Mouse (Mus musculus) heart, postnatal 0 days (tissue): ENCODE data around the gene Vwa2. TPM values are rescaled to one million over a fixed set of nuclear protein-coding genes. Genes with fewer than 3 reads are reported as not detected.

ENCODE experiments used
- ATAC-seq: fragments of 200-750 bp; cut with Nextera tagmentation; 2 replicates; pipeline ENCODE4 v1.8.0; 2017; ENCODE audit warnings: low read depth, moderate number of reproducible peaks, moderate library complexity; ENCODE audit not compliant: insufficient read depth
- DNase-seq: peaks from one replicate; pipeline ENCODE4 v3.0.0-alpha.2; 2016; ENCODE audit warnings: low spot score
- H3K27ac ChIP-seq: fragments of 300-500 bp; sonication (generic); 2 replicates; pipeline ENCODE4 v1.5.1; 2014; ENCODE audit warnings: low read depth, mild to moderate bottlenecking
- H3K27me3 ChIP-seq: fragments of 300-500 bp; sonication (generic); 2 replicates; pipeline ENCODE4 v1.6.1; 2014; ENCODE audit warnings: low read length, mixed read lengths; ENCODE audit not compliant: control insufficient read depth, insufficient read depth
- H3K36me3 ChIP-seq: fragments of 300-500 bp; sonication (generic); replicated peaks from 2 replicates; pipeline ENCODE4 v1.6.1; 2014; ENCODE audit warnings: low read length, mixed read lengths; ENCODE audit not compliant: control insufficient read depth, insufficient read depth
- H3K4me1 ChIP-seq: fragments of 300-500 bp; sonication (generic); 2 replicates; pipeline ENCODE4 v1.6.1; 2014; ENCODE audit warnings: antibody characterized with exemption; ENCODE audit not compliant: control insufficient read depth, insufficient read depth
- H3K4me2 ChIP-seq: fragments of 300-500 bp; sonication (generic); 2 replicates; pipeline ENCODE4 v1.6.1; 2014; ENCODE audit warnings: low read depth, mild to moderate bottlenecking, low read length, moderate library complexity
- H3K4me3 ChIP-seq: fragments of 300-500 bp; sonication (generic); 2 replicates; pipeline ENCODE4 v1.5.1; 2014; ENCODE audit warnings: low read depth, low read length
- H3K9ac ChIP-seq: fragments of 300-500 bp; sonication (generic); replicated peaks from 2 replicates; pipeline ENCODE4 v1.6.1; 2014; ENCODE audit warnings: low read depth, low read length, mixed read lengths
- H3K9me3 ChIP-seq: fragments of 300-500 bp; sonication (generic); replicated peaks from 2 replicates; pipeline ENCODE4 v1.6.1; 2016; ENCODE audit warnings: low read length; ENCODE audit not compliant: control insufficient read depth
- CTCF ChIP-seq: IDR thresholded peaks from 2 replicates; pipeline ENCODE4 v1.5.1; 2016; ENCODE audit warnings: antibody characterized with exemption, control low read depth, low read depth
- EP300 ChIP-seq: IDR thresholded peaks from 2 replicates; pipeline ENCODE4 v1.6.1; 2016; ENCODE audit warnings: antibody characterized with exemption, low read depth
- WGBS: fragments of 180-500 bp; shearing (Covaris S2); extraction: QIAGEN DNeasy Blood & Tissue Kit; methylation state at CpG from one replicate; pipeline ENCODE4 v1.1.7; 2014; 5-methylcytosine and 5-hydroxymethylcytosine counted together
- polyA plus RNA-seq: library from polyadenylated mRNA; unstranded; fragments of >200 nt; fragmentation: Nextera tagmentation; extraction: Ambion mirVana; gene quantifications from 2 replicates; pipeline ENCODE4 v1.2.1, GENCODE M21; 2015
- total RNA-seq: library from RNA; depleted of rRNA; stranded (reverse); fragments of >200 nt; gene quantifications from 2 replicates; pipeline ENCODE4 v1.2.3, GENCODE M21; 2014; ENCODE audit warnings: low replicate concordance

The Vwa2 gene
- total and polyA plus RNA-seq, 2 experiments from 2014 or later, result 0.11 TPM; not detected in 1

DNA sequence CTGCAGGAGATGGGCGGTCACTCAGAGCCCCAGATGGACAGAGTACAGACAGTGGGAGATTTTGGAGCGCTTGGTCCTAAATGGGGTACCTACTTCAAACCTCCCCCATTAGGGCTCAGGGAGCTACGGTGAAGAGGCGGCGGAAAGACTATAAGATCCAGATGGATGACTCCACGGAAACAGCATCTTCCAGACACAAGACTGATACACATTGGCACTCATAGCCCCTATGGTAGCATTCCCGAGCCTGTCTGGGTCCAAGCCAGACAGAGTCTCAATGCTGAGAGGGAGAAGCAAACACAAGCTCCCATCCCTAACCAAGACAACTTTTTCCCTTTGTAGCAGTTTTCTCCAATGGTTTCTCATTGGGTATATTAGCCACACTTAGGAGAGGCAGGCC is 76.8 kb downstream of the Vwa2 start:
- 86% methylated on average over 7 of the region's 7 CpGs for WGBS
- Histone ChIP-seq H3K4me1 (no peaks in the 10 kb centered on the region), H3K27me3 (no peaks in the 10 kb centered on the region), H3K9ac (no peak overlapping the region), H3K36me3 (no peaks in the 10 kb centered on the region), H3K4me2 (no peak overlapping the region), H3K4me3 (no peak overlapping the region), H3K9me3 (no peaks in the 10 kb centered on the region), H3K27ac (no peak overlapping the region)
- DNase-seq (no peak), ATAC-seq (no peak)
- TF ChIP-seq CTCF (no peak), EP300 (no peak)

DNA sequence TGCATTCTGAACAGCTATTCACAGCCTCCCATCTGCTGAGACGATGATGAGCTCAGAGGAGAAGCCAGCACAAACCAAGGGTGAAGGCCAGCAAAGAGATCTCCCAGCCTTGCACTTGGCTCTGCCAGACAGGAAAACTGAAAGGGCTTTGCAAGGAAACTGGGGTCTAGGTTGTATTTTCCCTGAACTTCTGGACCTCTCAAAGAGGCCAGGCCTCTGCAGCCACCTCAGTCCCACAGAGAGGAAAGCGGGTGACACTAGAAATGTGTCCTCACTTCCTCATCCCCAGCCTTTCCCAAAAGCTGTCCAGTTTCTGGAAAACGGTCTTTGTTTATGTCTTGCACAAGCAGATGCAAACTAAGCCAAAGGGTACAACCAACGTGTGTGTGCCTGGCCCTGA is 79.8 kb downstream of the Vwa2 start:
- H3K9ac ChIP-seq, result no peak overlapping the region
- no peaks in the 10 kb centered on the region for H3K27me3 ChIP-seq
- ATAC-seq, result no peak
- H3K36me3 ChIP-seq, result no peaks in the 10 kb centered on the region
- H3K27ac ChIP-seq, result no peak overlapping the region
- TF ChIP-seq EP300, result no peak
- no peak for TF ChIP-seq CTCF
- H3K9me3 ChIP-seq, result no peaks in the 10 kb centered on the region
- no peak for DNase-seq
- no peak overlapping the region for H3K4me3 ChIP-seq
- H3K4me1 ChIP-seq, result no peaks in the 10 kb centered on the region
- 72% methylated on average over 4 of the region's 4 CpGs for WGBS
- no peak overlapping the region for H3K4me2 ChIP-seq

DNA sequence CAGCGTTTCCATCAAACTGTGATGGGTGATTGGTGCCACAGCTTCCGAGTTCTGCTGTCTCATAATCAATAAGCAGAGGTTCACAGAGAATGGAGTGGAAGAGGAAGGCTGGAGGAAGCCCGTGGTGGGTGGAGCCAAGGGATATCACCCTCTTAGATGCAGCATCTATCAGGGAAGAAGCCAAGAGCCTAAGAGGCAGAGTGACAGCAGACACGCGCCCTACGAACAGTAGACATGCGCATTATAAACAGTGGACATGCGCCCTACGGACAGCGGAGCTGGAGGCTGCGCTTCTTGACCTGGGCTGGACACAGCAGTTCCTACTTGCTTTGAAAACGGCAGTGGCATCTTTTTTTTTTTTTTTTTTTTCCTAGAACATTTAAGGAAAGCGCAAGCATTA is 80.8 kb downstream of the Vwa2 start:
- Histone ChIP-seq H3K27ac (no peak overlapping the region), H3K4me2 (no peak overlapping the region), H3K9ac (no peak overlapping the region), H3K4me3 (no peak overlapping the region), H3K9me3 (no peaks in the 10 kb centered on the region), H3K27me3 (no peaks in the 10 kb centered on the region), H3K36me3 (no peaks in the 10 kb centered on the region), H3K4me1 (peaks cover 9% of the 10 kb centered on the region)
- no peak for TF ChIP-seq CTCF
- no peak for TF ChIP-seq EP300
- 83% methylated on average over 13 of the region's 13 CpGs for WGBS
- ATAC-seq (no peak), DNase-seq (no peak)

DNA sequence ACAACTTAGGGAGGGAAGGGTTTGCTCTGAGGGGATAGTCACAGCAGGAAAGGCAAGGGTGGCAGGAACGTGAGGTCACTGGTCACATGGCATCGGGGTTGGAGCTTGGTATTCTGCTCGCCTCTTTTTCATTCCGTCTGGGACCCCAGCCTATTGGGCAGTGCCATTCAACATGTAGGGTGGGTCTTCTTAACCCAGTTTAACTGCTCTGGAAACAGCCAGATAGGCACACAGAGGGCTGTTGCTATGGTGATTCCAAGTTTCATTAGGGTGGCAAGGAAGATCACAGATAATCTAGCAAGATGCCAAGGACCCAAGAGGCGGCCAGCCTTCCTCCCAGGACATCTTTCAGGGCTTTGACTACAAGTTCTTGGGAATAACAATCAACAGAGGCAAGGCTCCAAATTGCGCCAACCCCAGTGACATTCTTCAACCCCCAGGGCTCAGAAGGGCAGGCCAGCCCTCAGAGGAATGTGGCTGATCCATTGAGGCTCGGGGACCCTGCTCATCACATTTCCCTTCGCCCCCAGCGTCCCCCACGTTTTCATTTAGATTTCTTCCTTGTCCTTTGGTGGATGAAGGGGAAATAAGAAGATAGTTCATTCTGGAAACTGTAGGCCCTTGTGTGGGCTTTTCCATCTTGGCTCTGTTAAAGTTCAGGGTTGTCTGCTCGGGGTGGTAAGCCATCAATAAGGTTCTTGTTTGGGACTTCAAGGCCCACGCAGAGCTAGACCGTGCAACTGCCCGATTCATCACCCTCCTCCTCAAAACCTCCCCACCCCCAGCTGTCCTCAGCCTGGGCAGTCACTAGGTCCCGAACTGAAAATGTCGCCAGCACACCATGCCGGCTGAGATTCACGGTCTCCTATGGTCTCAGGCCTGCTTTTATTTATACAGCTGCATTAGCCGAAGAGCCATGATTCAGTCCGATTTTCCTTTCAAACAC is 81.8 kb downstream of the Vwa2 start:
- no peak for TF ChIP-seq CTCF
- TF ChIP-seq EP300, result no peak
- no peak overlapping the region for H3K9ac ChIP-seq
- H3K27ac ChIP-seq, result no peak overlapping the region
- H3K36me3 ChIP-seq, result no peaks in the 10 kb centered on the region
- H3K4me1 ChIP-seq, result peaks cover 11% of the 10 kb centered on the region
- DNase-seq (no peak), ATAC-seq (no peak)
- WGBS, result 81% methylated on average over 20 of the region's 20 CpGs
- H3K4me3 ChIP-seq, result no peak overlapping the region
- H3K9me3 ChIP-seq, result no peaks in the 10 kb centered on the region
- no peak overlapping the region for H3K4me2 ChIP-seq
- no peaks in the 10 kb centered on the region for H3K27me3 ChIP-seq

DNA sequence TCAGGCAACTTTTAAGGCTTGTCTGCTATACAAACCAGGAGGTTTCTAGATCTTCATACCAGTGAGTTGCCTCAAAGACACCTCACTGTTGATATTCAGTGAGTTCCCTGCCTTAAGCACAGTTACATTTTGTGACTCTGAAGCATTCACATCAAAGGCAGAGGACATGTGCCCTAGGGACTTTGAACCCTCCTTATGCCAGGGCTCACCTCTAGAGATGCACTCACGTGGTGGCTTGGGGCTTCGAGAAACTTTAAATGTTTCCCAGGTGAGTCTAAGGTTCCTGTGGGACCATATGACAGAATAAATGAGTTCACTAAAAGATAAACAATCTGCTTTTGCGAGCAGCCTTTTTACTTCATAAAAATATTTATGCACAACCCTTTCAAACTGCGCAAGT is 84.0 kb downstream of the Vwa2 start:
- Histone ChIP-seq H3K36me3 (no peaks in the 10 kb centered on the region), H3K4me1 (peaks cover 11% of the 10 kb centered on the region), H3K27me3 (no peaks in the 10 kb centered on the region), H3K9me3 (no peaks in the 10 kb centered on the region), H3K9ac (no peak overlapping the region), H3K27ac (no peak overlapping the region), H3K4me3 (no peak overlapping the region), H3K4me2 (no peak overlapping the region)
- no peak for DNase-seq
- no peak for ATAC-seq
- 81% methylated on average over 4 of the region's 4 CpGs for WGBS
- TF ChIP-seq CTCF (no peak), EP300 (no peak)
